In genomic region chr10:69399814-69400385, GRCm38 (mm10) we compare ENCODE assay signal across 8 mouse cellular contexts. TPM values are rescaled to one million over a fixed set of nuclear protein-coding genes. Genes with fewer than 3 reads are reported as not detected.
DNase-seq lines count a peak whose midpoint lies in the region; ATAC-seq and TF ChIP-seq lines count a peak whose summit lies in the region.

No protein-coding gene starts in this region.

- no peaks in the 10 kb centered on the region for H3K4me1 ChIP-seq in cerebellum, adult 2 months (ENCODE audit: control insufficient read depth, insufficient read depth, low read length)
- H3K4me1 ChIP-seq in embryonic facial prominence, embryonic 14.5 days (ENCODE audit: control insufficient read depth, insufficient read depth, low read length) = peaks cover 10% of the 10 kb centered on the region; the same call in 1 of the 2 replicates
- peaks cover 28% of the 10 kb centered on the region for H3K4me1 ChIP-seq in kidney, embryonic 15.5 days
- H3K4me1 ChIP-seq in midbrain, embryonic 15.5 days = peaks cover 26% of the 10 kb centered on the region

- H3K27ac ChIP-seq in cerebellum, adult 2 months (ENCODE audit: insufficient read depth, low read length) = no peak overlapping the region
- H3K27ac ChIP-seq in embryonic facial prominence, embryonic 14.5 days (replicated peaks; ENCODE audit: low read depth, low read length) = no peak overlapping the region
- no peak overlapping the region for H3K27ac ChIP-seq in kidney, embryonic 15.5 days
- no peak overlapping the region for H3K27ac ChIP-seq in midbrain, embryonic 15.5 days

- WGBS in cerebellum, adult 2 months = 10% methylated on average over 17 of the region's 17 CpGs
- WGBS in embryonic facial prominence, embryonic 14.5 days = 4% methylated on average over 17 of the region's 17 CpGs
- WGBS in kidney, embryonic 15.5 days = 3% methylated on average over 17 of the region's 17 CpGs
- WGBS in midbrain, embryonic 15.5 days = 4% methylated on average over 17 of the region's 17 CpGs

- peak overlapping the region; percentile 44 for H3K4me3 ChIP-seq in cerebellum, adult 2 months (replicated peaks; ENCODE audit: insufficient read depth, low read depth, low read length)
- peak overlapping the region; percentile 69 for H3K4me3 ChIP-seq in embryonic facial prominence, embryonic 14.5 days (ENCODE audit: low read depth, low read length)
- H3K4me3 ChIP-seq in kidney, embryonic 15.5 days (replicated peaks) = peak overlapping the region; percentile 80
- peak overlapping the region; percentile 68 for H3K4me3 ChIP-seq in midbrain, embryonic 15.5 days

- ATAC-seq in cerebellum, adult (ENCODE audit: insufficient number of reproducible peaks, low FRiP score, low TSS enrichment) = no peak
- peak; percentile 38; the same call in 1 of the 2 replicates for ATAC-seq in embryonic facial prominence, embryonic 14.5 days (ENCODE audit: low read depth)
- no peak for ATAC-seq in kidney, embryonic 15.5 days (replicated peaks; ENCODE audit: low FRiP score)
- ATAC-seq in midbrain, embryonic 15.5 days (replicated peaks) = no peak

- H3K4me2 ChIP-seq in embryonic facial prominence, embryonic 14.5 days (ENCODE audit: low read depth, low read length) = peak overlapping the region; percentile 100
- peak overlapping the region; percentile 99 for H3K4me2 ChIP-seq in kidney, embryonic 15.5 days
- H3K4me2 ChIP-seq in midbrain, embryonic 15.5 days = peak overlapping the region; percentile 100

- DNase-seq in cerebellum, adult 2 months = no peak
- DNase-seq in embryonic facial prominence, embryonic 14.5 days (ENCODE audit: low spot score) = peak; percentile 46
- DNase-seq in urinary bladder, postnatal 25 days (ENCODE audit: low spot score) = no peak
- DNase-seq in thymus, postnatal 36 days = no peak
- DNase-seq in urinary bladder, postnatal 36 days (ENCODE audit: low spot score in 2 of 2) = no peak

- no peak for TF ChIP-seq POLR2A in cerebellum, adult 2 months (IDR thresholded peaks at IDR 0.05; ENCODE audit: borderline replicate concordance, insufficient read depth, low read length)

- peak overlapping the region; percentile 40; the same call in 1 of the 2 replicates for H3K9ac ChIP-seq in embryonic facial prominence, embryonic 14.5 days (ENCODE audit: low read depth, low read length)
- peak overlapping the region; percentile 60; the same call in 1 of the 2 replicates for H3K9ac ChIP-seq in kidney, embryonic 15.5 days
- H3K9ac ChIP-seq in midbrain, embryonic 15.5 days = 0 out of 2 replicates have a peak overlapping the region, but pooled peaks have one; percentile 41

- no peaks in the 10 kb centered on the region for H3K36me3 ChIP-seq in embryonic facial prominence, embryonic 14.5 days (ENCODE audit: control insufficient read depth, insufficient read depth, low read length)
- H3K36me3 ChIP-seq in kidney, embryonic 15.5 days = no peaks in the 10 kb centered on the region
- H3K36me3 ChIP-seq in midbrain, embryonic 15.5 days (replicated peaks) = no peaks in the 10 kb centered on the region

- H3K9me3 ChIP-seq in embryonic facial prominence, embryonic 14.5 days (ENCODE audit: control insufficient read depth, low read length) = no peaks in the 10 kb centered on the region
- H3K9me3 ChIP-seq in kidney, embryonic 15.5 days (replicated peaks) = no peaks in the 10 kb centered on the region
- no peaks in the 10 kb centered on the region for H3K9me3 ChIP-seq in midbrain, embryonic 15.5 days

- no peak for TF ChIP-seq CTCF in cerebellum, adult 2 months (IDR thresholded peaks at IDR 0.05; ENCODE audit: borderline replicate concordance, insufficient read depth, low read depth, low read length)

- H3K27me3 ChIP-seq in cerebellum, adult 2 months (ENCODE audit: control insufficient read depth, insufficient read depth, low read length) = peaks cover 8% of the 10 kb centered on the region; the same call in 1 of the 2 replicates
- H3K27me3 ChIP-seq in embryonic facial prominence, embryonic 14.5 days (replicated peaks; ENCODE audit: control insufficient read depth, insufficient read depth, low read length) = peaks cover 49% of the 10 kb centered on the region
- H3K27me3 ChIP-seq in kidney, embryonic 15.5 days = peaks cover 43% of the 10 kb centered on the region
- H3K27me3 ChIP-seq in midbrain, embryonic 15.5 days (replicated peaks) = peaks cover 36% of the 10 kb centered on the region

RNA-seq across cellular contexts. Expression of gene Ank3, which starts 1.3 kb away (rescaled TPM):
- polyA plus RNA-seq in cerebellum, adult 2 months (2012; rRNA removed) = 218 and 239 TPM in 2 replicates
- 22.5 and 23.1 TPM in 2 replicates for polyA plus RNA-seq in embryonic facial prominence, embryonic 14.5 days (2014; fragmentation: Nextera tagmentation; extraction: Ambion mirVana)
- 43.9 and 47.9 TPM in 2 replicates for polyA plus RNA-seq in kidney, embryonic 15.5 days (2015; fragmentation: Nextera tagmentation; extraction: Ambion mirVana)
- 90.8 and 108 TPM in 2 replicates for polyA plus RNA-seq in midbrain, embryonic 15.5 days (2015; fragmentation: Nextera tagmentation; extraction: Ambion mirVana)

RNA-seq across cellular contexts. Expression of gene Cdk1, which starts 47.2 kb away (rescaled TPM):
- polyA plus RNA-seq in cerebellum, adult 2 months (2012; rRNA removed) = 1.6 and 1.9 TPM in 2 replicates
- polyA plus RNA-seq in embryonic facial prominence, embryonic 14.5 days (2014; fragmentation: Nextera tagmentation; extraction: Ambion mirVana) = 397 and 436 TPM in 2 replicates
- polyA plus RNA-seq in kidney, embryonic 15.5 days (2015; fragmentation: Nextera tagmentation; extraction: Ambion mirVana) = 490 and 496 TPM in 2 replicates
- polyA plus RNA-seq in midbrain, embryonic 15.5 days (2015; fragmentation: Nextera tagmentation; extraction: Ambion mirVana) = 63.0 and 66.4 TPM in 2 replicates

Comparison
In these comparisons a context has a peak if more than half of its experiments do, and no peak if none do; other contexts are left out.
1. RNA of gene Cdk1, which starts 47.2 kb away (polyA plus RNA-seq): 490 to 496 TPM in kidney, embryonic 15.5 days, 397 to 436 TPM in embryonic facial prominence, embryonic 14.5 days and 63.0 to 66.4 TPM in midbrain, embryonic 15.5 days; 1.6 to 1.9 TPM in cerebellum, adult 2 months; every median in the first group is over 10 times any median in the second.
2. Peak in every context shown above with its lines, with median percentiles within 50 percentile points of each other: H3K4me3 ChIP-seq, H3K4me2 ChIP-seq and H3K9ac ChIP-seq.